9 mouse cellular contexts compared by ENCODE assay signal in the genomic region with DNA sequence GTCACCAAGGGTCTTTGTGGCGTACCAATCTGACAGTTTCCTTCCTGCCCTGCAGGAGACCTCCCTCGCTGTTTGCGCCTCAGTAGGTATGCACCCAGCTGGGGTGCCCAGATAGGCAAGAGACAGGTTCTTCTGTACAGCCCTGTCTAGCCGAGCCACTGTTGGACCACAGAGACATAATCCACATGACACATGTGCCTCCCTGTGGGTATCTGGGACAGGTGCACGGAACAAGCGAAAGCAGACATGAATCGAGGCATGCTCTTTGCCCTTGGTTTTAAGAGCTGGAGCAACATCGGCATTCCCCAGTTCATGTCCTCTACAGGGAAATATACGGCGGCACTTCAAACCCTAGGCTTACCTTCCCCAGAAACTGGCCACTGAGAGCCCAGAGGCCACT. TPM values are rescaled to one million over a fixed set of nuclear protein-coding genes. Genes with fewer than 3 reads are reported as not detected.
DNase-seq lines count a peak whose midpoint lies in the region; ATAC-seq lines count a peak whose summit lies in the region.
"Had no signal": no experiment of that assay in that cellular context is flagged by ENCODE, and none has a peak within 500 bp of the region (broad histone marks: within the 10 kb centered on the region; RNA-seq: fewer than 3 reads in every experiment).

No protein-coding gene starts in this region.

- WGBS in limb, embryonic 12.5 days, result 57% methylated on average over 10 of the region's 10 CpGs
- WGBS in kidney, embryonic 14.5 days, result 50% methylated on average over 10 of the region's 10 CpGs

- H3K4me2 ChIP-seq in limb, embryonic 12.5 days, result peak overlapping the region; percentile 77
- no peak overlapping the region for H3K4me2 ChIP-seq in kidney, embryonic 14.5 days (replicated peaks; ENCODE audit: low read depth, low read length)

- H3K4me3 ChIP-seq in limb, embryonic 12.5 days (replicated peaks), result no peak overlapping the region
- no peak overlapping the region for H3K4me3 ChIP-seq in kidney, embryonic 14.5 days (ENCODE audit: low read length)

- peaks cover 3% of the 10 kb centered on the region; the same call in 1 of the 2 replicates for H3K9me3 ChIP-seq in limb, embryonic 12.5 days
- no peaks in the 10 kb centered on the region; the same call in 1 of the 2 replicates for H3K9me3 ChIP-seq in kidney, embryonic 14.5 days (ENCODE audit: control insufficient read depth, low read length)

- no peak for ATAC-seq in limb, embryonic 12.5 days (ENCODE audit: insufficient number of reproducible peaks, insufficient read depth, low FRiP score, low TSS enrichment, low read depth)
- no peak for ATAC-seq in kidney, embryonic 14.5 days (ENCODE audit: low FRiP score, low TSS enrichment)

- H3K36me3 ChIP-seq in limb, embryonic 12.5 days, result no peaks in the 10 kb centered on the region
- no peaks in the 10 kb centered on the region for H3K36me3 ChIP-seq in kidney, embryonic 14.5 days (ENCODE audit: control insufficient read depth, insufficient read depth, low read length)

- DNase-seq in frontal cortex, postnatal 10 days (ENCODE audit: low spot score in 2 of 2), result peak; percentile 26 to 30
- no peak for DNase-seq in frontal cortex, adult 2 months (ENCODE audit: extremely low spot score in 1 of 2, low spot score in 1 of 2)
- DNase-seq in right cerebral cortex, postnatal 25 days, result peak; percentile 36
- no peak for DNase-seq in right cerebral cortex, adult 18-20 months
- DNase-seq in gastrocnemius, postnatal 25 days, result no peak
- no peak for DNase-seq in spleen, postnatal 4 days (ENCODE audit: low spot score in 2 of 2)

- H3K27ac ChIP-seq in limb, embryonic 12.5 days, result no peak overlapping the region
- no peak overlapping the region for H3K27ac ChIP-seq in kidney, embryonic 14.5 days (ENCODE audit: low read depth, low read length)
- H3K27ac ChIP-seq: macrophage had no signal

- no peak overlapping the region for H3K9ac ChIP-seq in limb, embryonic 12.5 days (replicated peaks)
- no peak overlapping the region for H3K9ac ChIP-seq in kidney, embryonic 14.5 days (ENCODE audit: low read depth, low read length)

- peaks cover 3% of the 10 kb centered on the region for H3K4me1 ChIP-seq in limb, embryonic 12.5 days (replicated peaks)
- H3K4me1 ChIP-seq in kidney, embryonic 14.5 days (ENCODE audit: control insufficient read depth, insufficient read depth, low read length), result peaks cover 6% of the 10 kb centered on the region; the same call in 1 of the 2 replicates

- H3K27me3 ChIP-seq in limb, embryonic 12.5 days, result peaks cover 47% of the 10 kb centered on the region
- H3K27me3 ChIP-seq in kidney, embryonic 14.5 days (ENCODE audit: control insufficient read depth, insufficient read depth, low read length), result peaks cover 12% of the 10 kb centered on the region

RNA-seq across cellular contexts. Expression of a gene that starts 1.2 kb away (rescaled TPM):
- polyA plus RNA-seq in frontal cortex, adult 2 months (2012; rRNA removed), result 11.1 and 11.8 TPM in 2 replicates
- polyA plus RNA-seq in limb, embryonic 12.5 days (2016; fragmentation: Nextera tagmentation; extraction: Ambion mirVana), result 0.19 and 0.22 TPM in 2 replicates
- total RNA-seq in gastrocnemius, postnatal 25 days (2021), result under 1 TPM; 0.13 to 0.24 TPM
- polyA plus RNA-seq in kidney, embryonic 14.5 days (2014; fragmentation: Nextera tagmentation; extraction: Ambion mirVana), result 0.84 and 1.2 TPM in 2 replicates
- polyA plus RNA-seq: macrophage had no signal

Comparison
In these comparisons a context has a peak if more than half of its experiments do, and no peak if none do; other contexts are left out.
1. DNase-seq: peak in frontal cortex, postnatal 10 days (2 of 2) and right cerebral cortex, postnatal 25 days (single experiment); none in frontal cortex, adult 2 months (0 of 2), right cerebral cortex, adult 18-20 months (single experiment), gastrocnemius, postnatal 25 days (single experiment) and spleen, postnatal 4 days (0 of 2).